Mouse (Mus musculus) ES-CJ7 (cell line): ENCODE measurements at regions not wholly inside any gene's neighbourhood (a gene's known extent, or its start where the extent isn't known, plus 50 kb on each side); places are given as distances from the start of the nearest gene placed in this dataset.

Experiments used
- DNase-seq: peaks from one replicate; pipeline ENCODE4 v3.0.0; 2011; ENCODE audit warnings: low read depth, low spot score

DNA sequence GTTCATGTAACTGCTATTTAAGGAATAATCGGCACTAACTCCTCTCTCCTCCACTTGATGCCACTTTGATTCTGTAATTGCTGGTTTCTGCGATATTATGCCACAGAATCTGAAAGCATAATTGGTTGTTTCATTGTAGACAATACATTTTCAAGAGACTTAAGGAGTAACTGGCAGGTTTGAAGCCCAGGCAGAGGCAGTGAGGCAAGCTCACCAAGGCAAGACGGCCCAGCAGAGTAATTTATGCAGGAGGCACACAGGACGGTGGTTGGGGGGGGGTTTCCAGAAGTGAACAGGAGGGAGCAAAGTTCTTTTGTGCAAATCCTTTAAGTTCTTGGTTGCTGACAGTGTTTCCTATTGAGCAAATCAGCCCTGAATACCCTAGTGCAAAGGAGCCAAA, 249.6 kb downstream of the Drd1 start:
- no peak for DNase-seq

DNA sequence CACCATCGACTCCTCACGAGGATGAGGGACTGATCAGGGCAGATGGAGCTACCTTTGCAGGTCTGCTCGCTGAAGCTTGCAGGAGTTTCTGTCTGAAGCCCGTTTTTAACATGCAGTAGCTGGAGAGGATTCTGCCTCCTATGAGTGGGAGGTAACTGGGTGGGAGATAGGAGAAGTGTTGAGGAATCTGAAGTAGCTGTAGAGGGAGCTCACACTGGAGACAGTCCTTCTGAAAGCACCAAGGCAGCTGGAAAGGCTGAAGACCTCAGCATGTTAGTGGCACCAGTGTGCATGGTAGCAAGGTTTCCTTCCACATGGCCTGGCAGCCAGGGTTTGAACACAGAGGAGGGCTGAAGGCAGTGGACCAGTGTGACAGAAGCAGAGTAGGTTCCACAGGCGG, 254.5 kb downstream of the Drd1 start:
- DNase-seq = no peak

DNA sequence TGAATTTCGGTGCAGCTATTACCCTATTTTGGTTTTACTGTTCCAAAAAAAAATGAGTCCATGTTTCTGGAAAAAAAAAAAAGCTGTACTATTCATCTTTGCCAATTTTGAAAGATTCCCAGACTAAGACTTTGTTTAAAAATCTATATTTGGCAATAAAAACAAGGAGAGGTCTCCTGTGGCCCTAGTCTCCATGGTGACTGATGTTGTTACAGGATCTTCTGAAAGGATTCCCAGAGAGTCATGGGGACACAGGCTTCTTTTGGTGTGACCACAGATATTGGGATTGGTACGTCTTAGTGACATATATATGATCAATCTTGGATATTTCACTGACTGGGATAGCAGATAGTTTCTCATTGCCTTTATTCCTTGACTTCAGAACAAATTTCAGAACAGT, 266.7 kb downstream of the Drd1 start:
- no peak for DNase-seq

DNA sequence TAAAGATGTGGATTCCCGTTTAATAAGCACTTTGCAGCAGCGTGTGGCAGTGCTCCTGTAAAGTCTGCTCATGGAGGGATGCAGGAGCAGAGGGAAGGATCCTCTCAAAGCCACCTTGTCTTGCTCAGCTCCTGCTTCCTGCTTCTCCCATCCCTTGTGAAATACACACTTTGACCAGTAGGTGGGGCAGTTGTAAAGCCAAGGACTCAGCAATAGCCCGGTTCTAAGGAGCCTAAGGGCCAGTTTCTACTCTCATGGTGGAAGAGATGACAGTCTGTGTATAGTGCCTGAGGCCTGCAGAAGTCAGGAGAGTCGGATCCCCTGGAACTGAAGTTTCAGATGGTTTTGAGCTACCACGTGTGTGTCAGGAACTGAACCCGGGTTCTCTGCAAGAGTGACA, 272.0 kb downstream of the Drd1 start:
- peak; percentile 80 for DNase-seq

DNA sequence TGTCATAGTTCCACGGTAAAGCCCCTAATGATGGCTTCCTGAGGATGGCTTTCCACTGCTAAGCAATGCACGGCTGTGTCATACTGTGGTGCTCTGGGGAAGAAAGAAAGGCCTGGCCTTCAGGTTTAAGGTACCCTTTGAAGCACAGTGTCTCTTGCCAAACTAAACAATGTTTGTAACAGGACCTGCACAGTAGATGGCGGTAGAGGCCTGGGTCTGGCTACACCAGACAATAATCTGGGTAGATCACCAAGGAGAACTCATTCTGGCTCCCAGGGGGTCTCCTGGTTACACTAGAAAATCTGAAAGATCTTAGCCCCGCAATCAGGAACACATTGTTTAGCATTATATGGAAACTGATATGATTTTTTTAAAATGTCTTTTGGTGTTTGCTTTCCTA, 276.4 kb downstream of the Drd1 start:
- peak; percentile 52 for DNase-seq

DNA sequence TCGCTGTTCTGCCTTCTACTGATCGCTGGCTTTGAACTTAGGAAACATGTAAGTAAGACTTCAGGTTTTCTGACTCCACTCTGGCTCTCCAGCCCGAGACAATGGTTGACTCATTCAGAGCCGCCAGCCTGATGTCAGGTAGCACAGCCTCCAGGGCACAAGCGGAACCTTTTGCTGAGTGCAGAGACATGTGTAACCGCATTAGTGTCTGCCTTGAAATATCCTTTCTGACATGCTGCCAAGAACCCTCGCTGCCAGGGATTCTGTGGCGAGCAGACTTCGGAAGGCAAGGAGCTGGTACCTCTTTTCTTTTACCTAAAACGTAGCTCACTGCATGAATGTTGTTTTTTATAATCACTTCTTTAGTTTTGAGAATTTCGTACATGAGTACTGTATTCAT, 279.1 kb downstream of the Drd1 start:
- no peak for DNase-seq

DNA sequence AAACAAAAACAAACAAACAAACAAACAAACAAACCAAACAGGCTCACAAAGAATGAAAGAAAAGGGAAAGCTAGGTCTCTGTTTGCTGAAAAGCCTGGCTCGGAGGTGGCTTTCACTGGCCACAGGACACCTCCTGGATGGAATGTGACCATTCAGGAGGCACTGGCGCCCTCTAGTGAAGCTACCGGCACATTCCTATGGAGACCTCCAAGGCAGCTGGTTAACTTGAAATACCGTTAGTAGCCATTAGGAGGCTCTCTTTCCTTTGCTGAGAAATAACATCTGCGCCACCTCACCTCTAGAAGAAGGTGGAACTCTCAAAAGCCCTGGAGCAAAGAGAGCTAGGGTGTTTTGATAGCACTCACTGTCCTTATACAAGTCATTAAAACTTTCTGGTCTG, 279.8 kb downstream of the Drd1 start:
- DNase-seq = peak; percentile 89

DNA sequence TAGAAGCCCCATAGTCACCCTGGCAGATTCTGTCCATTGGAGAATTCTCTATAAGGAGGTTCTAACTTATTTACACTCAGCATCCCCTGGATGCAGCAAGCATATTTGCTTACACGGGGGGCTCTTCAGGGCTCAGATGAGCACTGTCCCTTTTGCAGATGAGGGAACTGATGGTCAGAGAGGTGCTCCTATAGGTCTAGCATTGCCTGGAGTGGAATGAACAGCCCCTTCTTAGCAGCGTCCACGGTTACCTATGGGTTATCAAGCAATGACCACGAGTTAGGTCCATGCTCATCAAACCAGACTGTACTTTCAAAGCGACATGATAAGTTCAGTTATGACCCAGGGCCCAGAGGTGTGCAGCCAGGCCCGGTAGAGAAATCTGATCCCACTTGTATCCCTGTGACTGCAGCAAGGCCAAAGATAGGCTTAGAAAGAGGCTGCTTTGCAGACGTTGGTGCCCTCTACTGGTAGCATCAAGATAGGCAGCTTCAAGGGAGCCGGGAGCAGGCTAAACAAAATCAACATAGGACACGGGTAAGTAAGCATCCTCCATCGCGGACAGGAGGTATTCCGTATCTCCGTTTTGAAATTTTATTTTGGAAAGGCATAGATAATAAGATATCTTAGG, 290.8 kb downstream of the Drd1 start:
- DNase-seq = peak; percentile 81

DNA sequence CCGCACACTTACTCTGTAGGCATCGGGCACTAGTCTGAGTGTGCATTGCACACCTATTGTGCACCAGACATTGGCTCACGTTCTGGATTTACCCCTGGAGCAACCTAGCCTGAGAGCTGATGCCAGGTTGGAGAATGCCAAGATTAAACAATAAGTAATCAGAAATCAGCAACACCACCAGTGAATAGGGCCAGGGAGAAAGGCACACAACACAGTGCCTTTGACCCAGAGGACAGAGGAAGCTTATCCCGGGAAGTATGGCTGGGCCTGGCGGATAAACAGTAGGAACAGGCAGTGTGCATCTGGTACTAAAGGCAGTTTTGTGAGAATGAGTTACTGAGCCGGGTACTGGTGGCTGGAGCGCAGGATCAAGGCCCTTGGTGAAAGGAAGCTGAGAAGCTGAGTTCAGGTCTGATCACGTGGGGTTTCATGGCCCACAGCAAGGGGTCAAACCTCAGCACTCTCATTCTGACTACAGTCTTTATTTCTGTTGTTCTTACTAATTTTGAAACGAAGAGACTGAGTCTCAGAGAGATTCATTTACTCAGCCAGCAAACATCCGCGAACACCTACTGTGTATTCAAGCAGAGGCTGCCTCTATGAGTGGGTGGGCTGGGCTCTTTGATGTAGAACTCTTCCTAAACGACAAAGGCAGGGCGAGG, 284.8 kb upstream of the Msx2 start:
- no peak for DNase-seq

DNA sequence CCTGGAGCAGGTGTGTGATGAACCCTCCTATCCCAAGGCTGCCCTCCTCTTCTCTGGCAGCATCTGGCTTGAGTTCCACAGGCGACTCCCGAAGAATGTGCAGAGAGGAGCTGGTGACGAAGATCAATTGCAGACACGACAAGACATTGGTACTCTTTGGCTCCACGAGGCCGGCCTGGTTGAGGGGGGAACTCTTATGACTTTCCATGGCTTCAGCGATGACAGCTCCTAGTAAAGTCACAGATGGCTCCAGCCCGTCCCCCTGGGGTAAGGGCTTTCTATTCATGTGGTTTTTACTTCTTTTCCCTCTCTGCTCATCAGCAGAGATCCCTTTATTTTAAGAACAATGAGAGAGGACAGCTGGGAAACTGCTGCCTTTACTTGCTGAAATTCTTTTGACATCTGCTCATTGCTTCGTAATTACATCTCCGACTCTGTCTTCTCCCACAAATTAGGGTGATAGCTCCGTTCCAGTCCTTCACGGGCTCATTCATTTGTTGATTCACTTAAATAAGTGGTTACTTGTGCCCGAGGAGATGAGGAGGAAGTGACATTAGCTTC, 284.2 kb upstream of the Msx2 start:
- no peak for DNase-seq

DNA sequence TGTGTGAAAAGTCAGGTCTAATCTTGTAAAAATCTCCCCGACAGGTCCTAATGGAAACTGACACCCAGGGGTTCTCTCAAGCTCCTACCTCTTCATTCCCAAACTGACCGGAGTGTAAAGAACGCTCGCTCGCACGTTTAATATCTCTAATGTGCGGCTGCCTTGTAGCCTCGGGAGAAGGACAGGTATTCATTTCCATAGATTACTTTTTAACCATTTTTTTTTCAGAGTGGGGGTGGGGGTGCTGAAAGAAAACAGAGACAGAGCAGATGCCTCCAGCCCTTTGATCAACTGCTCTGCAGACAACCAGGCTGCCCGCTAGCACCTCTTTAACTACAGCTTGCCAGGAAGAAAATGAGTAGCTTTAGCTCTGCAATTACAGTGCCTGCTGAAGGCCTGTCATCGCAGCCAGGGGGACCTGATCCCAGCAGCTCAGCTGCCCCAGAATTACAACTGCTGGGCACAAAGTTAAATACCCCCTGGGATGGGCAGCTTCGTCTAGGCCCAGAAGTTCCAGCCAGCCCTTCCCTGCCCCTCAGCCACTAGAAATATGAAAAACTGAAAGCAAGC, 282.3 kb upstream of the Msx2 start:
- DNase-seq = no peak

DNA sequence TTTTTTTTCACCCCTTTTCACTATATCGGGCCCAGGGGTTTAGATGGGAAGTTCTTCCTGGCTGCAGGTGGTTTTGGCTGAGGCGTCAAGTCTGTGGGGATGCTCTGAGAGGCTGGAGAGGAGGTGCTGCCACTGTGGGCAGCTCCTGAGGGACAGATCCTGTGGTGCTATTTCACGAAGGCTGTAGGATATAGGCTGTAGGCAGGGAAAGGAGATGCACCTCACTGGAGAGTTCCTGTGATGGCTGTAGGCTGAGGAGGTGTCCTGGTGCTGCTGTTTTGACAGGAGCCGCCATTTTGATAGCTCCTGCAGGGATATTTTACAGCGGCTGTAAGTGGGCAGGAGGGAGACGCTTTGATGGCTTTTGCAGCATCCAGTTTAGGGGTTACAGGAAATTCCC, 280.2 kb upstream of the Msx2 start:
- no peak for DNase-seq

DNA sequence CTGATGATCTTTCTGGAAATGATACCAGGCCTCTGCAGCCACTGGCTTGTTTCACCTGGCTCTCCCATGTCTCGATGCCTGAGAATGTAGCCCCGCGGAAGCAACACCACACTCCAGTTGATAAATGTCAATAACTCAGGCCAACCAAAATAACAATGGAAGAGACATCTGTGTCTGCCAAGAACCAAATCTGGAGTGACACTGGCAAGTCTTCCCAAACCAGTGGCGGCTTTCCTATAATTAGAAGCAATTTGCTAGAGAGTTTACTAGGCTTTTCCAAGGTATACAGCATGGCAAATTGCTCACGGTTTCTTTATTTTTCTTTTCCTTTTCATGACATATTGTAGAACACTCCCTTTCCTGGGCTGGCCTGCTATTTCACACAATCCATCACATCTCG, 268.1 kb upstream of the Msx2 start:
- no peak for DNase-seq

DNA sequence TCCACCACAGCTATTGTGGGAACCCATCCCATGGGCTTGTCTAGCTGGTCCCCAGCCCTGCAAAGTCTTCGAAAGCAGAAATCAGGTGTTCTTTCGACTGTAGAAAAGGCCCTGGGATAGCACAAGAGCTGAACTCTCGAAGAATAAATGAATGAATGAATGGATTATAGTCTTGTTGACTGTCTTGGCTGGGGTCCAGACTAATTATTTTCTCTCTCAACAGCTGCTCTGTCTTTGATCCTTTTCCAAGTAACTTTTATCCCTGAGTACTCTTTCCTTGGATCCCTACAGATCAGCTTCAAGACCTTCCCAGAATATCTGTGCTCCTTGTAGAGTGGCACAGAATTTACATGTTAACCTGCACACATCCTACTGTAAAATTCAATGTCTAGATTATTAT, 266.3 kb upstream of the Msx2 start:
- DNase-seq = no peak

DNA sequence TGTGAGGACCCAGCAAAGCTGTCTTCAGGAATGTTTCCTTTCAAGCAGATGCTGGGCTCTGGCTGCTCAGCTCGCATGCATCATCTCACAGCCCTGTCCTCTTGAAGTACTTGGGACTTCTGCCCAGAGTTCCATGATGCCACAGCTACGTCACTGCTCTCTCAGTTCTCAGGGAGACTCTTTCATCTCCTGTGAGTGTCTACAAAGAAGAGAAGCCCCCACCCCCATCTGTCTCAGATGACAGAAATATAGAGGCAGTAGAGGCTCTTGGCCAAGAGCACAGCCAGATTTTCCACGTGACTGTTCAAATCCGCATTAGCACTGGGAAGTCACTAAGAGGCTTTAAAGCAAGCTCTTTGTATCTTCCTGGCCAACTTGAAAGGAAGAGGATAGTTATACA, 262.1 kb upstream of the Msx2 start:
- DNase-seq = no peak

DNA sequence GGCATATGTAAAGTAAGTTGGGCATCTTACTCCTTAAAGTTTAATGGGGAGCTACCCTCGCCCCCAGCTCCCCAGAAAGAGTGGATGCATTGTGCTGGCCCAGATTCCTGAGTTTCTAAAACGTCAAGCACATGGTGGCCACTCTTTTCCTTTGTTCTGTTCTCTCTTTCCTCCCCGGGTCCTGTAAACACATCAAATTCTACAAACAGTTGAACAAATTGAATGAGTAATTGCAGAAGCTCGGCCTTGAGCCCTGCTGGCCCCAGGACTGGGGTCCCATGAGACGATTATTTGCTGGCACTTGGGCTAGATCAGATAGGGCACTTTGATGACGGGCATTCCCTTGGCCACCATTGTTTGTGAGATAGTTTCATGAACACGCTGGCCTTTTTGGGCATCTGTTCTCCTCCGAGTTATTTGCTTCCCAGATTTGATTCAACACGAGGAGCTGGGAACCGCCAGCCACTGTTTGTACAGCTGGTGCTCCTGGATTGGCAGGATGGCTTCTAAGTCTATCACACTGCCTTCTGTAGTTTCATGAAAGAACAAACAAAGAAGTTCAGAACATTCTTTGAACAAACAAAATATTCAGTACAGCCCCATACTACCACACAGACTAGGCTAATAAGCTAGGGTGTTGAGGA, 257.5 kb upstream of the Msx2 start:
- DNase-seq = no peak

DNA sequence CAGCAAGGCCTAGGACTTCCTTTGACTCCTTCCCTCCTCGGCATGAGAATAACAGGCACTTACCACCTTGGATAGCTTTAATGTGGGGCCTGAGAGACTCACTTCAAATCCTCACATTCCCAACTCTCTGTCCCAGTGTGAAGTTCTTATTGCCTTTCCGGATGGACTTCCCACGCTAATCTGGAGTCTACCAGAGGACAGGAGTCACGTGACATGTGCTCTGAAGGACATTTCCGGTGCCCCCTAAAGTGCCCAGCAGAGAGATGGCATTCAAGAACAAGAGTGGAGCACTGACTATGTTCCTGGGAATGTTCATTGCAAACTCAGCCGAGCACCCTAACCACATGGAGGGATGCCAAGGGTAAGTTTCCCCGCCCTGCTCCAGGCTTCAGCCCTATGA, 257.0 kb upstream of the Msx2 start:
- DNase-seq = no peak

DNA sequence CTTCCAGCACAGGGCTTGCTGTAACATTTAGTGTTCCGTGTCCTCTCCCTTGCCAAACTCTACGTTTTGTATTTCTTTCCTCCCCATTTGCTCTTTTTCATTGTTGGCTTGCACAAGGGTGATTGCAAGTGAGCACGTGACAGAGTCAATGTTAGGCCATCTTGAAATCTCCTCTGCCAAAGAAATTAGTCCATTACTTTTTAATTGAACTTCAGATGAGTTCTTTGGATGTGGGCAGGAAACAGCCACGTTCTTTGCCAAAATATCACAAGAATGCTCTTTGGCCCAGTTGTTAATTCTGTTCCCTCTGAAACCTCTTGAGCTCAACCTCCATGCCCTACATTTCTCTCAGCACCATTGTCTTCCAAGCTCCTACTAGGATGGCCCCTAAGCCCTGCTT, 253.2 kb upstream of the Msx2 start:
- no peak for DNase-seq

DNA sequence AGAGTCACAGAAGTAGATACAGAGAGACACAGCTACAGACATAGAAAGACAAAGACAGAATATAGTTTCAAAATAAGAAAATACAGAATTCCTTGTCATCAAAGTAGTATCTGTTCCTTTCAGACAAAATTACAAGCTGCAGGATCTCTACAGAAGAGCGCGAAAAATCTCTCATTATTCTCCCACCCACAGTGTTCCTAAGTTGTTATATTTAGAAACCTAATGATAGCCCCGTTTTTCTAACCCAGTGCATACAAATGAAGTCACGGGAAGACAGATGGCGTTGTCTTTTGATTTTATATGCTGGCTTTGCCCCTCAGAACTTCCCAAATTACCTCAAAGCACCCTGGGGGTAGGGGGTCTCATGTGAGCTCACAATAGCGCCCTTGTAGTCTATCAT, 250.0 kb upstream of the Msx2 start:
- DNase-seq = no peak

DNA sequence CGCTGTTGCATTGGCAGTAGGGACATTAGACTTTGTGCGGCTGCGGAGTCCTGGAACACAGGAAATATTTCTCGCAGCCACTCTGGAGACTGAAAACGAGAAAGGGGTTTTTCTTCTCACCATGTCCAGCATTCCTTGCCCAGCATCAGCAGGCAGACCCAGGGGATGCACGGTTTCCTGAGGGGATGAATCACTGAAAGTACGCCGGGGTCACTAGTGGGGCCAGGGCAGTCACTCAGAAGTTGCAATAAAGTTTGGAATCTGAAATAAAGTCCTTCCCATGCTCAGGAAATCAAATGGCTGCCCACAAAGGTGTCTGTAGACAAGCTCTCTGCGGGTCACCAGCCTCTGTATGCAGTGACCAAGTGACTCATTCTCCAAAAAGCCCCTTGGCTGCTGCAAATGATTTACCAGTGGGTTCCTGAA, 248.2 kb upstream of the Msx2 start:
- DNase-seq = no peak

DNA sequence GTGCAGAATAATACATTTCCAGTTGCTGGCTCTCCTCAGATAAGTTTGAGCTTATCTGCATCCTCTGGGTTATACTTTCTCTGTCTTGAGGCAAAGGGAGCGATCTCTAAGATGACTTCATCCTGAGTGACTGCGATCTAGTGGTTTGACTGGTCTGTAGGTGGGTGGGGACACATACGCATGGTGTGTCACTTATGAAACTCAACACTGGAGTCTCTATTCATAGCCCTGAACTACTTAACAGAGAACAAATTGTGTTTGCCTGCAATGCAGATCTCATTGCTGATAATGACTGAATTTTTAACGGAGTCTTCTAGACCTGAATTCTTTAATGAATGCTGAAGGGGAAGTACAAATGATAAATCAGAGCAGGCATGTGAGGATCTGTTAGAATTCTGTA, 244.7 kb upstream of the Msx2 start:
- DNase-seq = no peak

DNA sequence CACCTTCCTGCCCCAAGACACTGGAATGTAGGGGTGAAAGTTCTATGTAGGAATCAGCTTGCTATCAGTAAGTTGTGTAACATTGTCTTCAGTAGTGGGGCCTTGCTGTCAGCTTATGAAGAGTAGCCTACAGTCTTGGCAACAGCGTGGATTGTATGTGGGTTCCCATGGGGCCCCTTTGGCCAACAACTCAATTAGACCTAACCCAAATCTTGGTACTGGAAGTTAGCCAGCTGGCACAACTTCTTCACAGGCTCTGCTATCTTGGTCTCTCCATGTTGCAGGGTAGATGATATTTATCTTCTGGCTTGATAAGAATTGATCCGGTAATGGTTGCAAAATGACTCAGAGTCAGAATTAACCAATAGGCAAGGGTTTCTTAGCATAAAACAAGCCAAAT, 244.2 kb upstream of the Msx2 start:
- no peak for DNase-seq

DNA sequence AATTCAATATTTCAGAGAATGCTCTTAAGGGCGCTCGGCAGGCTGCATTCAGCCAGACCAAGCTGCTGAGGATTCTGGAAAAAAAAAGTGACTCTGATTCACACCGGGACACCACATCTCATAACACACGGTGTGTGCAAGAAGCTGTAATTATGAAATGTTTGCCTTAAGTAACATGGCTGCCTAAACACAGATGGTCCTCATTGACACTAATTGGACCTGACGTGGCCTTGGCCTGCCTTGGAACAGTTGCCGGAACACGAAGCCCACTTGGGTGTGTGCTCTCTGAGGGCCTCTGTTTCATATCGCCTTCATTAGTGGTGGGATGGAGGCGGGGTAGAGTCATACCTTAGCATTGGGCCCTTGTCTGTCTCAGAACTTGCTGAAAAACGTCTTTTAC, 236.2 kb upstream of the Msx2 start:
- DNase-seq = no peak
